12 mouse cellular contexts compared by ENCODE assay signal in genomic region chr7:102479368-102480078, GRCm38 (mm10). TPM values are rescaled to one million over a fixed set of nuclear protein-coding genes. Genes with fewer than 3 reads are reported as not detected.
A peak's percentile ranks its signal among the peaks of the same experiment; 100 is the strongest.
DNase-seq lines count a peak whose midpoint lies in the region; ATAC-seq and TF ChIP-seq lines count a peak whose summit lies in the region.
"Had no signal": no experiment of that assay in that cellular context is flagged by ENCODE, and none has a peak within 500 bp of the region (broad histone marks: within the 10 kb centered on the region; RNA-seq: fewer than 3 reads in every experiment).

No protein-coding gene starts in this region.

- no peaks in the 10 kb centered on the region for H3K9me3 ChIP-seq in lung, postnatal 0 days (ENCODE audit: low read length)
- H3K9me3 ChIP-seq: limb, embryonic 15.5 days had no signal

- TF ChIP-seq EP300 in lung, postnatal 0 days (IDR thresholded peaks at IDR 0.05): no peak

- peaks cover 11% of the 10 kb centered on the region for H3K4me1 ChIP-seq in lung, postnatal 0 days (ENCODE audit: insufficient read depth, low read depth, low read length)
- H3K4me1 ChIP-seq in cerebellum, adult 2 months (ENCODE audit: control insufficient read depth, insufficient read depth, low read length): no peaks in the 10 kb centered on the region
- H3K4me1 ChIP-seq: limb, embryonic 15.5 days had no signal

- no peak overlapping the region for H3K4me2 ChIP-seq in lung, postnatal 0 days (replicated peaks; ENCODE audit: low read depth, low read length)
- H3K4me2 ChIP-seq: limb, embryonic 15.5 days had no signal

- TF ChIP-seq POLR2A in cerebellum, adult 2 months (IDR thresholded peaks at IDR 0.05; ENCODE audit: borderline replicate concordance, insufficient read depth, low read length): no peak

- H3K4me3 ChIP-seq in lung, postnatal 0 days (ENCODE audit: low read depth, low read length): no peak overlapping the region
- no peak overlapping the region for H3K4me3 ChIP-seq in cerebellum, adult 2 months (replicated peaks; ENCODE audit: insufficient read depth, low read depth, low read length)
- H3K4me3 ChIP-seq: limb, embryonic 15.5 days had no signal

- no peaks in the 10 kb centered on the region for H3K27me3 ChIP-seq in lung, postnatal 0 days (replicated peaks; ENCODE audit: insufficient read depth, low read length)
- no peaks in the 10 kb centered on the region for H3K27me3 ChIP-seq in cerebellum, adult 2 months (ENCODE audit: control insufficient read depth, insufficient read depth, low read length)
- H3K27me3 ChIP-seq: limb, embryonic 15.5 days had no signal

- no peak overlapping the region for H3K27ac ChIP-seq in lung, postnatal 0 days (ENCODE audit: low read length)
- no peak overlapping the region for H3K27ac ChIP-seq in cerebellum, adult 2 months (ENCODE audit: insufficient read depth, low read length)
- H3K27ac ChIP-seq: limb, embryonic 15.5 days had no signal

- no peak overlapping the region for H3K9ac ChIP-seq in lung, postnatal 0 days (replicated peaks; ENCODE audit: low read depth)
- H3K9ac ChIP-seq: limb, embryonic 15.5 days had no signal

- TF ChIP-seq CTCF in lung, postnatal 0 days (IDR thresholded peaks at IDR 0.05): no peak
- no peak for TF ChIP-seq CTCF in cerebellum, adult 2 months (IDR thresholded peaks at IDR 0.05; ENCODE audit: borderline replicate concordance, insufficient read depth, low read depth, low read length)

- peak; percentile 16; the same call in 1 of the 2 replicates for ATAC-seq in lung, postnatal 0 days
- ATAC-seq: activated CD4-positive, CD25-positive, alpha-beta regulatory T cell, adult 4 months had no signal

- WGBS in lung, postnatal 0 days: 33% methylated on average over 5 of the region's 5 CpGs
- 46% methylated on average over 5 of the region's 5 CpGs for WGBS in cerebellum, adult 2 months

- H3K36me3 ChIP-seq in lung, postnatal 0 days (ENCODE audit: insufficient read depth, low read length): no peaks in the 10 kb centered on the region
- H3K36me3 ChIP-seq: limb, embryonic 15.5 days had no signal

- peak; percentile 34 to 41 for DNase-seq in cerebellum, postnatal 10 days
- no peak for DNase-seq in cerebellum, postnatal 36 days
- peak; percentile 69 for DNase-seq in adipocyte (ENCODE audit: low spot score)
- peak; percentile 60 for DNase-seq in kidney, adult 18-20 months
- peak; percentile 23 for DNase-seq in lung, postnatal 0 days (ENCODE audit: low spot score)
- no peak for DNase-seq in cerebellum, adult 2 months
- DNase-seq in right cerebral cortex, postnatal 4 days: no peak
- DNase-seq in urinary bladder, adult 18-20 months (ENCODE audit: low spot score in 2 of 2): no peak

RNA-seq across cellular contexts. Expression of gene Olfr543, which starts 2.0 kb away (rescaled TPM):
- not detected in 2 replicates for polyA plus RNA-seq in lung, postnatal 0 days (2015; fragmentation: Nextera tagmentation; extraction: Ambion mirVana)
- polyA plus RNA-seq in cerebellum, adult 2 months (2012; rRNA removed): not detected in 2 replicates
- polyA plus RNA-seq: small intestine, adult 2 months had no signal

RNA-seq across cellular contexts. Expression of gene Olfr544, which starts 8.6 kb away (rescaled TPM):
- not detected in 2 replicates for polyA plus RNA-seq in lung, postnatal 0 days (2015; fragmentation: Nextera tagmentation; extraction: Ambion mirVana)
- polyA plus RNA-seq in cerebellum, adult 2 months (2012; rRNA removed): not detected in 2 replicates
- polyA plus RNA-seq: embryonic facial prominence, embryonic 11.5 days; small intestine, adult 2 months had no signal

RNA-seq across cellular contexts. Expression of gene Olfr545, which starts 19.9 kb away (rescaled TPM):
- polyA plus RNA-seq in lung, postnatal 0 days (2015; fragmentation: Nextera tagmentation; extraction: Ambion mirVana): not detected in 2 replicates
- not detected in 2 replicates for polyA plus RNA-seq in cerebellum, adult 2 months (2012; rRNA removed)
- polyA plus RNA-seq: activated CD4-positive, CD25-positive, alpha-beta regulatory T cell, adult 4 months; embryonic facial prominence, embryonic 11.5 days; small intestine, adult 2 months had no signal

RNA-seq across cellular contexts. Expression of gene Rrm1, which starts 38.0 kb away (rescaled TPM):
- polyA plus RNA-seq in lung, postnatal 0 days (2015; fragmentation: Nextera tagmentation; extraction: Ambion mirVana): 20.7 and 25.2 TPM in 2 replicates
- polyA plus RNA-seq in cerebellum, adult 2 months (2012; rRNA removed): 17.0 and 20.0 TPM in 2 replicates

RNA-seq across cellular contexts. Expression of gene Olfr547, which starts 55.0 kb away (rescaled TPM):
- not detected in 2 replicates for polyA plus RNA-seq in lung, postnatal 0 days (2015; fragmentation: Nextera tagmentation; extraction: Ambion mirVana)
- not detected in 2 replicates for polyA plus RNA-seq in cerebellum, adult 2 months (2012; rRNA removed)
- polyA plus RNA-seq: activated CD4-positive, CD25-positive, alpha-beta regulatory T cell, adult 4 months; embryonic facial prominence, embryonic 11.5 days; limb, embryonic 15.5 days; small intestine, adult 2 months had no signal

Comparison
In these comparisons a context has a peak if more than half of its experiments do, and no peak if none do; other contexts are left out.
1. DNase-seq: peak in cerebellum, postnatal 10 days (2 of 2), adipocyte (single experiment), kidney, adult 18-20 months (single experiment) and lung, postnatal 0 days (single experiment); none in cerebellum, postnatal 36 days (0 of 2), cerebellum, adult 2 months (0 of 2), right cerebral cortex, postnatal 4 days (single experiment) and urinary bladder, adult 18-20 months (0 of 2).